In genomic region chr7:133782717-133783435, GRCm38 (mm10) we compare ENCODE assay signal across 8 mouse cellular contexts. TPM values are rescaled to one million over a fixed set of nuclear protein-coding genes. Genes with fewer than 3 reads are reported as not detected.
DNase-seq lines count a peak whose midpoint lies in the region.

TSS of gene Dhx32 (minus strand) at chr7:133782726.

- no peaks in the 10 kb centered on the region for H3K9me3 ChIP-seq in hindbrain, embryonic 10.5 days

- no peak within 1 kb of the TSS for H3K27ac ChIP-seq in hindbrain, embryonic 10.5 days

- 21% methylated on average over 18 of the region's 18 CpGs for WGBS in hindbrain, embryonic 10.5 days

- no peak within 1 kb of the TSS for H3K4me3 ChIP-seq in hindbrain, embryonic 10.5 days

- DNase-seq in MEL-GATA-1-ER (ENCODE audit: extremely low read depth, low read depth), result peak; percentile 89
- DNase-seq in cerebellum, adult 9-10 months, result peak; percentile 65
- DNase-seq in forelimb bud, embryonic 11.5 days (ENCODE audit: low read depth, low spot score), result peak; percentile 69
- peak; percentile 68 for DNase-seq in hindbrain, embryonic 10.5 days (ENCODE audit: low spot score)
- DNase-seq in layer of hippocampus, postnatal 14 days (ENCODE audit: low spot score in 2 of 2), result peak in 1 of 2 experiments; percentile 81
- peak; percentile 72 for DNase-seq in lung, postnatal 25 days (ENCODE audit: low spot score)
- DNase-seq in retina, postnatal 1 day, result peak; percentile 92
- peak; percentile 70 for DNase-seq in urinary bladder, postnatal 25 days (ENCODE audit: low spot score)

- no peaks in the 10 kb centered on the region for H3K27me3 ChIP-seq in hindbrain, embryonic 10.5 days (ENCODE audit: insufficient read depth, poor library complexity, severe bottlenecking)

- H3K36me3 ChIP-seq in hindbrain, embryonic 10.5 days, result no peaks in the 10 kb centered on the region

- H3K4me1 ChIP-seq in hindbrain, embryonic 10.5 days (replicated peaks), result peaks cover 3% of the 10 kb centered on the region; the same call in 1 of the 2 replicates

RNA-seq across cellular contexts. Expression of gene Dhx32, which starts in this region (rescaled TPM):
- polyA plus RNA-seq in hindbrain, embryonic 10.5 days (2016; fragmentation: Nextera tagmentation; extraction: Ambion mirVana), result 51.0 and 51.1 TPM in 2 replicates
- total RNA-seq in layer of hippocampus, postnatal 14 days (2021), result 10 to 100 TPM; 46.9 to 49.3 TPM
